Comparison of ENCODE assay signal across 9 mouse cellular contexts in the genomic region with DNA sequence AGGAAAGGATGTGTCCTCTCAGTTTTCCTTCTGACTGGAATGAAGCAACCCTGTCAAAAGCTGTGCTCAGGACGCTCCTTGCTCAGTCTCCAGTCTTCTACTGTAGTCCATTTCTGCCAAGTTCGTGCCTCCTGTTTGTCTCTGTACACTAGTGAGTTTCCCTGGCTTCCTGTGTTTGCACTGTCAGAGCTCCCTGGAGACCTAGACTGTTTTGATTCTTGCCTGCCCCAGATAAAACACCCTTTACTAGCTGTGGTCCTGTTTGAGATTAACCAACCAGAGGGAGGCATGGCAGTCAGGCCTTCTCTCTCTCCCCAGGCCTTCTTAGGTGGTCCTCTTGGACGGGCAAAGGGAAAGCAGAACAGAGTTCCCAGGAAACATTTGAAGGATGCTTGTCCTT. TPM values are rescaled to one million over a fixed set of nuclear protein-coding genes. Genes with fewer than 3 reads are reported as not detected.
DNase-seq lines count a peak whose midpoint lies in the region; ATAC-seq lines count a peak whose summit lies in the region.
"Had no signal": no experiment of that assay in that cellular context is flagged by ENCODE, and none has a peak within 500 bp of the region (broad histone marks: within the 10 kb centered on the region; RNA-seq: fewer than 3 reads in every experiment).

No protein-coding gene starts in this region.

- no peak overlapping the region for H3K4me3 ChIP-seq in embryonic facial prominence, embryonic 11.5 days (ENCODE audit: low read depth, low read length)
- H3K4me3 ChIP-seq in hindbrain, embryonic 12.5 days: no peak overlapping the region
- H3K4me3 ChIP-seq: forebrain, embryonic 15.5 days had no signal

- no peaks in the 10 kb centered on the region for H3K9me3 ChIP-seq in embryonic facial prominence, embryonic 11.5 days (replicated peaks; ENCODE audit: control insufficient read depth, low read length)
- H3K9me3 ChIP-seq in hindbrain, embryonic 12.5 days (replicated peaks): no peaks in the 10 kb centered on the region
- H3K9me3 ChIP-seq: forebrain, embryonic 15.5 days had no signal

- DNase-seq in gastrocnemius, postnatal 25 days: peak; percentile 38
- no peak for DNase-seq in gastrocnemius, postnatal 10 days
- DNase-seq in embryonic facial prominence, embryonic 11.5 days (ENCODE audit: low spot score): peak; percentile 31
- peak; percentile 51 for DNase-seq in kidney, adult 9 months
- peak; percentile 13 for DNase-seq in lung, postnatal 14 days
- DNase-seq in adrenal gland, postnatal 10 days: no peak
- no peak for DNase-seq in right cerebral cortex, postnatal 14 days

- no peak overlapping the region for H3K9ac ChIP-seq in embryonic facial prominence, embryonic 11.5 days (replicated peaks; ENCODE audit: low read length)
- no peak overlapping the region for H3K9ac ChIP-seq in hindbrain, embryonic 12.5 days
- H3K9ac ChIP-seq: forebrain, embryonic 15.5 days had no signal

- 31% methylated on average over 3 of the region's 3 CpGs for WGBS in embryonic facial prominence, embryonic 11.5 days
- 52% methylated on average over 3 of the region's 3 CpGs for WGBS in hindbrain, embryonic 12.5 days

- H3K27ac ChIP-seq in embryonic facial prominence, embryonic 11.5 days (replicated peaks; ENCODE audit: low read depth, low read length): no peak overlapping the region
- no peak overlapping the region for H3K27ac ChIP-seq in hindbrain, embryonic 12.5 days
- H3K27ac ChIP-seq: forebrain, embryonic 15.5 days had no signal

- H3K27me3 ChIP-seq in embryonic facial prominence, embryonic 11.5 days (ENCODE audit: control insufficient read depth, insufficient read depth, low read length): no peaks in the 10 kb centered on the region
- H3K27me3 ChIP-seq in hindbrain, embryonic 12.5 days: no peaks in the 10 kb centered on the region
- H3K27me3 ChIP-seq: forebrain, embryonic 15.5 days had no signal

- no peak for ATAC-seq in embryonic facial prominence, embryonic 11.5 days (replicated peaks; ENCODE audit: insufficient number of reproducible peaks, low FRiP score, low TSS enrichment, low read depth)
- no peak for ATAC-seq in hindbrain, embryonic 12.5 days (ENCODE audit: low FRiP score)
- ATAC-seq: forebrain, embryonic 15.5 days had no signal

- H3K4me1 ChIP-seq in embryonic facial prominence, embryonic 11.5 days (ENCODE audit: control insufficient read depth, insufficient read depth, low read length): no peaks in the 10 kb centered on the region; the same call in 1 of the 2 replicates
- H3K4me1 ChIP-seq in hindbrain, embryonic 12.5 days: peaks cover 7% of the 10 kb centered on the region
- H3K4me1 ChIP-seq: forebrain, embryonic 15.5 days had no signal

- no peak overlapping the region for H3K4me2 ChIP-seq in embryonic facial prominence, embryonic 11.5 days (ENCODE audit: low read depth, low read length)
- H3K4me2 ChIP-seq in hindbrain, embryonic 12.5 days (replicated peaks): no peak overlapping the region
- H3K4me2 ChIP-seq: forebrain, embryonic 15.5 days had no signal

- H3K36me3 ChIP-seq in embryonic facial prominence, embryonic 11.5 days (replicated peaks; ENCODE audit: control insufficient read depth, insufficient read depth, low read depth, low read length): no peaks in the 10 kb centered on the region
- H3K36me3 ChIP-seq in hindbrain, embryonic 12.5 days: no peaks in the 10 kb centered on the region
- H3K36me3 ChIP-seq: forebrain, embryonic 15.5 days had no signal

RNA-seq across cellular contexts. Expression of a gene that starts 40.2 kb away (rescaled TPM):
- 10 to 100 TPM; 32.5 to 36.8 TPM for total RNA-seq in gastrocnemius, postnatal 25 days (2021)
- 10 to 100 TPM; 43.1 to 82.0 TPM for total RNA-seq in gastrocnemius, postnatal 10 days (2021)
- polyA plus RNA-seq in embryonic facial prominence, embryonic 11.5 days (2014; fragmentation: Nextera tagmentation; extraction: Ambion mirVana): 17.7 and 19.9 TPM in 2 replicates
- total RNA-seq in adrenal gland, postnatal 10 days (2021): 10 to 100 TPM; 11.6 to 16.2 TPM
- 25.0 and 30.3 TPM in 2 replicates for polyA plus RNA-seq in hindbrain, embryonic 12.5 days (2016; fragmentation: Nextera tagmentation; extraction: Ambion mirVana)

Comparison
In these comparisons a context has a peak if more than half of its experiments do, and no peak if none do; other contexts are left out.
1. DNase-seq: peak in gastrocnemius, postnatal 25 days (single experiment), embryonic facial prominence, embryonic 11.5 days (single experiment), kidney, adult 9 months (single experiment) and lung, postnatal 14 days (single experiment); none in gastrocnemius, postnatal 10 days (single experiment), adrenal gland, postnatal 10 days (single experiment) and right cerebral cortex, postnatal 14 days (single experiment).